Mouse (Mus musculus): ENCODE data around the gene Atp1a3. TPM values are rescaled to one million over a fixed set of nuclear protein-coding genes. Genes with fewer than 3 reads are reported as not detected.
"Not testable (repeated sequence)": the region's sequence is repeated elsewhere in the genome, so short reads cannot be mapped to it uniquely, and the experiment has no call there.

The Atp1a3 gene
- total RNA-seq (2022): 1,000 to 10,000 TPM; 1,859 to 2,026 (median 1,901) TPM

DNA sequence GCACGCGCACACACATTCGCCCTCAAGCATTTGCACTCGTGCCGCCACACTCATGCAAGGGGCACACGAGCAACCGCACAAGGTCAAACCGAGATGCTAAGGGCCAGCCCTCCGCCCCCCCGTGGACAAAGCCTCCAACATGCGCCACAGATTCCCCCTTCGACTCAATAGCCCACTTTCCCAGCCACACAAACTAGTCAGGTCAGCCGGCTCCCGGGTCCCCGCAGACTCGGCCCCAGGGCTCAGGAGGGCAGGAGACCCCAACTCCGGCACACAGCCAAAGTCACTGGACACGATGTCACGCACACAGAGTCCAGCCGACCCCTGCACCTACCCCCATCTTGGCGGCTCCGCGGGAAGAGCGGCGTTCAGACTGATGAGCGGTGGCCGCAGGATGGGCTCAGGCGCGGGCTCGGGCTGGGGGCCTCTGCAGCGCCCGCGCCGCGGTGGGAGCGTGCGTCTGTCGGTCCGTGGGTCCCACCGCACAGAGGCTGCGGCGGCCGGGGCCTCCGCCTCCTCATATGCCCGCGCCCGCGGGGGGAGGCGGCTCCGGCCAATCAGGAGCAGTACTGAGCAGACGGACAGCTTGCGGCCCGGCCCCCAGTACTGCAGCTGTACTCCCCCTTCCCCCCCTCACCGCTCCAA lies at the start of gene Atp1a3:
Gene Atp1a3 (minus strand): TSS at position 538 of the 645 bp plus-strand sequence.
- peak; percentile 49 to 91 for DNase-seq (ENCODE audit: low spot score in 2 of 2)

DNA sequence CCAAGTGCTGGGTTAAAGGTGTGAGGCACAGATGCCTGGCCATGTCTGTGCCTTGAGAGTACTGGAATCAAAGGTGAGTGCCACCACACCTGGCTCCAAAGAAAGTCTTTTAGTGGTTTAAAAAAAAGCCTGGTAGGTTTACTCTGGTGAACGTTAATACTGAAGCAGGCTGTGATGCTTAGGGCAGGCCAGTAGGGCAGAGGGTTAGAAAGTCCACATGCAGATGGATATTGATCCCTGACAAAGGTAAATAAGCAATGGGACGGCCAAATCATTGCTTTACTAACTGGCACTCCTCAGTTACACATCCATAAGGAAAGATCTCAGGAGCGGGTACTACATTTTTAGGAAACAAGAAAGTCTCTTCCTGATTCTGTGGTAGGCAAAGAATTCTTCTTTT lies 46.8 kb upstream of the Atp1a3 start:
- DNase-seq (ENCODE audit: low spot score in 2 of 2): no peak

DNA sequence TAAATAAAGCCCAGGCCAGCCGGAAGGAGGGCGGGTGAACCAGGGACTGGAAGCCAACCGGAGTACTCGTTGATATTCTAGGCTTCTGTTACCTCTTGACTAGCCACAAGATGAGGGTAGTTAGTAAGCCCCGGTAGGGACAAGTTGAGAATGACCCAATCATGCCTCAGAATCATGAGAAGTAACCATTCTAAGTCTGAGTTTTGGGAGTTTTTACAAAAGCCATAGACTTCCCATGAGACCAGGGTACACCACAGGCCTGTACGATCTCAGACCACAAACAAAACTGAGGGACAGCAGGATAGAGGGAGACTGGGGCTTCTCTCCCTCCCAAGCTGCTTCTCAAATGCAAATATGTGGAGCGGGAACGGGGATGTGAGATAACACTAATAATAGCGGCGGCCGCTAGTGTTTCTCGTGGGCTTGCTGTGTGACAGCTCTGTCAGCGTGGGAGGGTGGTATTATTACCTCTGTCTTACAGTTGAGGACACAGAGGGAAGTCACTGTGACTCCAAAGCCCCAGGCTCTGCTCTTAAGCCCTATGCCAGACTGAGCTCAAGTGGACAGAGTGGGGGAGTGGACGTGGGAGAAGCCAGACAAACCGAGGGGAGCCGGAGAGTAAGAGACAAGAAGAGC lies 43.7 kb upstream of the Atp1a3 start:
- no peak for DNase-seq (ENCODE audit: low spot score in 2 of 2)

DNA sequence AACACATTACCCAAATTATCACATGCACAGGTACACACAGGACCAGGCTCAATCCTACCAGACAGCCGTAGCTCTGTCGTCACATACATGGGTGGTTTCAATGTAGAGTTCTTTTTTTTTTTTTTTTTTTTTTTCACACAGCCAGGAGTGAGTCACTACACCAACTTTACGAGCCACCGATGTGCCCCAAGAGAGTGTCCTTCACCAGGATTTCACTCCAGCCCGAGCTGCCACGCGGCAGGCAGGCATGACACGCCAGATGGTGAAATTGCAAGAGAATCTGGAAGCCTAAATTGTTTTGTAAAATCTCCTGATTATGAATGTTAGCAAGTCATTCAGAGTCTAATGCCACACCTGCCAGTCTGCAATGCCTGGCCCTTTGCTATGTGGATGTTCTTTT lies 41.6 kb upstream of the Atp1a3 start:
- DNase-seq (ENCODE audit: low spot score in 2 of 2): peak in 1 of 2 experiments; percentile 71

DNA sequence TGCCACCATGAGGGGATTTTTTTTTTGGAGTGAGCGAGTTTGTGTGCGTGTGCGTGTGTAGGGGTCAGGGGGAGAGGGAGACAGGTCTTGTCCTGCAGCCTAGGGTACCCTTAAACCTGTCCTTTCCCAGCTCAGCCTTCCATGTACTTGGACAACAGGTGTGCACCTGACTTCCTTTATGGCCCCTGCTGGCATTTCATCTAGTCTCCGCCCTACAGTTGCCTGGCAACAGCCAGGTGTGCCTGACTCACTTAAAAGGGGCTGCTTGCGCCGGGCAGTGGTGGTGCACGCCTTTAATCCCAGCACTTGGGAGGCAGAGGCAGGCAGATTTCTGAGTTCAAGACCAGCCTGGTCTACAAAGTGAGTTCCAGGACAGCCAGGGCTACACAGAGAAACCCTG lies 38.8 kb upstream of the Atp1a3 start:
- not testable (repeated sequence) for DNase-seq (ENCODE audit: low spot score in 2 of 2)

DNA sequence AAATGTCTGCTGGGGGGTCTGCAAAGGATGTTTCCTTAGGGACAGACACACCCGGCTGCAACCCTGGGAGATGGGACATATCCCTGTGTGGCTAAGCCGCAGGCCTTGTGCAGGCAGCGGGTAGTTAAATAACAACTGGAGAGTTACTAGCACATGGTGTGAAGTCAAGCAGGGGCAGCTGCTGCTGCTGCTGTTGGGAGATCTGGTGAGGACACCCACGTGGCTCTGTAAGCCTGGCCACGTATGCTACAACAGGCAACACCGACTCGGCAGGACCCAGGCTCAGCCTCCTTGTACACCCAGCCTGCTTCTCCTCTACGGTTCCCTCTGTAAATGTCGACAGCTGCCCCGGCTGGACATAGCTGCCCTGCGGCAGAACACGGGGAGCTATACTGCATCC lies 36.2 kb upstream of the Atp1a3 start:
- DNase-seq (ENCODE audit: low spot score in 2 of 2): peak in 1 of 2 experiments; percentile 63

DNA sequence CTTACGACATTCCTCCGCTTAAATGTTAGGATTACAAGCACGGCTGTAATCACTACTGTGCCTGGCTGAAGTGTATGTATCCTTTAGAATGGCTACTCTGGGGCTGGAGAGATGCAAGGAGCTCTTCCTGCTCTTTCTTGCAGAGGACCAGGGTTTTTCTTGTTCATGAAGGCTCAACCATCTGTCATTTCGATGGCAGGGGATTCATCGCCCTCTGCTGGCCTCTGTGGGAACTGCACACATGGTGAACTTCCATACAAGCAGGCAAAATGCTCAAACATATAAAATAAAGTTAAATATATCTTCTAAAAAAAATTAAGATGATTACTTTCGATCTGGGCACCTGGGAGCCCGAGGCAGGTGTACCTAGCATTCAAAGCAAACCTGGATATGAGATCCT lies 30.2 kb upstream of the Atp1a3 start:
- peak in 1 of 2 experiments; percentile 83 for DNase-seq (ENCODE audit: low spot score in 2 of 2)

DNA sequence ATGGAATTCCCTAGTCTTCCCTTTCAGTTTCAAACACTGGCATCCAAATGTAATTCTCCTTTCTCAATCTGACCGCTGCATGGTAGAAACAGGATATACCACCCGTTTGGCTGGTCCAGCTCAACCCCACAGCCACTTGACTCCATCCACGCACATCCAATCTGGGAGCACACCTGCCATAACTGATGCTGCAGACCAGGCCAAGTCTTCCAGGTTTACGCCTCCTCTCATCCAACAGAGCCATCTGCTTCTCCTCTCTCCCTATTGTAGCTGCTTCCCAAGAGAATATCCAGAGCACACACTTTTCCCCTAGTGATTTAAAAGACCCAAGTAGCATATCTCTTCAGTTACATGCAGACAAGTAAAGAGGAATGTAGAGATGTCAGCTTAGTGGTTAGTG lies 29.0 kb upstream of the Atp1a3 start:
- DNase-seq (ENCODE audit: low spot score in 2 of 2): peak in 1 of 2 experiments; percentile 70

DNA sequence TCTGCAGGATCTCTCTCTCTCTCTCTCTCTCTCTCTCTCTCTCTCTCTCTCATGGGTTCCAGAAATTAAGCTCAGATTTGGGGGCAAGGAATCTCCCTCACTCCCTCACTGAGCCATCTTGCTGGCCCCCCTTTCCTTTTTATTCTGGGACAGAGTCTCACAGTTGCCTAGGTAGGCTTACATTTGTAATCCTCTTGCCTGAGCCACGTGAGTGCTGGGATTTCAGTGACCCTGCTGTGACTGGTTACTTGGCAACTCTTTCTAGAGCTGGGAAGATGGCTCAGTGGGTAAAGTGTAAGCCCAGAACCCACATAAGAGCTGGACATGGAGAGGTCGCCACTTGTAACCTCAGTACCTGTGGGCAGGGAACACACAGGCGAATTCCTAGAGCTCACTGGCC lies 25.8 kb upstream of the Atp1a3 start:
- no peak for DNase-seq (ENCODE audit: low spot score in 2 of 2)

DNA sequence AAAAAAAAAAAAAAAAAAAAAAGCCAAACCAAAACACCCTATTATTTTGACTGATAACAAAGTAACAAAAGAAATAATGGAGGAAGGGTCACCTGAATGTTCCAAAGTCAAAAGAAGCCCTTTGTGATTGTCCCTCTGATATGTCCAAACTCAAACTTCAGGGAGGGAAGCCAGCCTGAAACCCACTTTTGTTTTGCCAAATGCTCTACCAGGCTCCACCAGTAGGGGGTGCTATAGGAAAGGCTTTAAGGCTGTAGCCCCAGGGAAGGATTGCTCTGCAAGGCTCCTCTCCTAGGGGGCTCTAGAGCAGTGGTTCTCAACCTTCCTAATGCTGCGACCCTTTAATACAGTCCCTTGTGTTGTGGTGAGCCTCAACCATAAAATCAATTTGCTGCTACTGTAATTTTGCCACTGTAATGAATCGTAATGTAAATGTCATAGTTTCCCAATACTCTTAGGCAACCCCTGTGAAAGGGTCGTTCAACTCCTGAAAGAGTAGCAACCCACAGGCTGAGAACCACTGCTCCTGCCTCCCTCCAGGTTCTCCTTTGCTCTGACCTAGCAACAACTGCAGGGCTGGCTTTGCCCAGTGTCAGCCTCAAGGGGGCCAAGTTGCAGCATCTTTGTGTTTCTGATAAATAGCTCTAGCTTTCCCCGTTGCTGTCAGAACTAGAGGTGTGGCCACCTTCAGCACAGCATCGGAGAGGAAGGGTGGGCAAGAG lies 24.4 kb upstream of the Atp1a3 start:
- peak in 1 of 2 experiments; percentile 57 for DNase-seq (ENCODE audit: low spot score in 2 of 2)

DNA sequence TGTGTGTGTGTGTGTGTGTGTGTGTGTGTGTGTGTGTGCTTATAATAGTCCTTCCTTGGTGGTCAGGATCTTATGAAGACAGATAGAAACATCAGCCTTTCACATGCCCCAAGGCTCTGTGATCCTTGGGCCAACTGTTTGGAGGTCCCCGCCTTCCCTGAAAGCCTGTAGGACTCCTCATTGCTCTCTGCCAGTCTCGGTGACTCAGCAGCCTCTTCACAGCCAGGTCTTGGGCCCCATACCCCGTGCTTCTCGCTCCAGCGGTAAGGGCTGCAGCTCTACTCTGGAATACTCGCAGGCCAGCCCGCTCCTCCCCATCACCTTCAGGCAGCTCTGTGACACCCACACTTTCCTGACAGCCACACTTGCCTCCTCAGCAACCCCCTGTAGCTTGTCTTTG lies 20.7 kb upstream of the Atp1a3 start:
- DNase-seq (ENCODE audit: low spot score in 2 of 2): no peak

DNA sequence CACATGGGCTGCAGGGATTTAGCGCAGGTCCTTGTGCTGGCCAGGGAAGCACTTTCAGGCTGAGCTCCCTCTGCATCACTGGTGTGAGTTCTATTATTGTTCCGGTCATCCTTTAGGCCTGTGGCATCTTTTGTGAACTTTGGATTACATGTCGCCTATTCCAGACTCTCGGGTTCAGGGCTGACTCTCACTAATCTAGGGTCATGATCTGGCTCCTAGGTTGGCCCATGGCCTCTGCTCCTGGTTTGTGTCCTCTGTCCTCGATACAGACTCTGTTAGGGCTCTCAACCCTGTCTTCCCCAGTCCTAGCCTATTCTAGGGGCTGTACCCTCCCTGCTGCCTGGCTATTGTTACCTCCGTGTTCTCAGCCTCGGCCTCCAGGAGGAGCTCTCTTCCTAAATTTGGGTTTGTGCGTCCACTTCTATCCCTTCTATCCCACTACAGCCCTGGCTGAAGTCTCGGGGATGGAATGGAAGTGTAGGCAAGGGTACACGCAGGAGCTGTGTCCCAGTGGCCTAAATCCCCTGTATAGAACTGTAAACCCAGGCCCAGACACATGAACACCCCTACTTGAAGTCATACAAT lies 20.2 kb upstream of the Atp1a3 start:
- no peak for DNase-seq (ENCODE audit: low spot score in 2 of 2)

DNA sequence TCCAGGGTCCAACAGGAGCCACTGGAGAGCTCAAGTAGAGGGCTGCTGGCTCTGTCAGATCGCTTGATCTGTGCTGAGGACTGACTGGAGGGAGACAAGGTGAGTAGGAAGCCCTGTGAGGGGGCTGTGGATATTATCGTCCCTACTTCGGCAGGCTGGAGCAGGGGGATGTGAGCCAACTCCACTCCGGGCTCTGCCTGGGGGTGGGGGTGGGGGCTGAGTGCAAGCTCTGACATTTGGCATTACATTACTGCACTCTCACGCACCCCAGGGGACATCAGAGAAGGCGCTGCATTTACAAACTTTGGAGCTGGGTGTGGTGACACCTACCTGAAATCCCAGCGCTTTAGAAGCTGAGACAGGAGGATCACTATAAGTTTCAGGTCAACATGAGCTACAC lies 5.8 kb upstream of the Atp1a3 start:
- DNase-seq (ENCODE audit: low spot score in 2 of 2): no peak

DNA sequence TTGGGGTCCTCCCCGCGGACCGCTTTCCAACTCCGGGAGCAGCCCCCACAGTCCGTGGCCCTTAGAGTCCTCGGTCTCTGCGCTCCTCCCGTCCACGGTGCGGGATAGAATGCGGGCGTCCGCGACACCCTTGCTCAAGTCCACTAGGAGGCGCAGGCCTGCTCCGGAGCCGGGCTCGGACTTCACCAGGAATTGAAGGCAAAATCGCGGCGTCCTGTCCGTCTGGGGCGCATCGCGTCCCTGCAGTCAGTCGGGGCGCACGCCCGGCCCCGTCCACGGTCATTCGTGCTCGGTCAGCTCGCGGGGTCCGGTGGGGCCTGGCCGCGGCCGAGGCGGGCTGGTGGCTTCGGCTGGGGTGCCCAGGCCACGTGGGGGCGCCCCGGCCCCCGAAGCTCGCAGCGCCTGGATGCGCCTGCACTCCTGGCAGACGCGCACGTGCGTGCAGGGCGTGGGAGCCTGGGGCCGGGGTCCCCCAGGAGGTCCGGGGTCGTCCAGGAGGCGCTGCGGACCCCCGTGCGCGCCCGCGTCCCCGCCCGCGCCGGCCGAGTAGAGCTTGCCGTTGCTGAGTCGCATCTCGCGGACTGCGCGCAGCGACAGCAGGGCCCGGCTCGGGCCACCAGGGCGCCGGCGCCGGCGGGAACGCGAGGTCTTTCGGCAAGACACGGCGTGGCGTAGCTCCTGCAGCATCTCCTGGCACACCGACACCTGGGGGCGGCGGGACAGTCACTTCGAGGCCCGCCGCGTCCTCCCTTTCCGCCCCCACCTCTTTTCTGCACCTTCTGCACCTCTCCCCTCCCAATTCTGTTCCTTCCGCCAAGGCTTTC lies 4.5 kb upstream of the Atp1a3 start:
- peak; percentile 57 to 73 for DNase-seq (ENCODE audit: low spot score in 2 of 2)

DNA sequence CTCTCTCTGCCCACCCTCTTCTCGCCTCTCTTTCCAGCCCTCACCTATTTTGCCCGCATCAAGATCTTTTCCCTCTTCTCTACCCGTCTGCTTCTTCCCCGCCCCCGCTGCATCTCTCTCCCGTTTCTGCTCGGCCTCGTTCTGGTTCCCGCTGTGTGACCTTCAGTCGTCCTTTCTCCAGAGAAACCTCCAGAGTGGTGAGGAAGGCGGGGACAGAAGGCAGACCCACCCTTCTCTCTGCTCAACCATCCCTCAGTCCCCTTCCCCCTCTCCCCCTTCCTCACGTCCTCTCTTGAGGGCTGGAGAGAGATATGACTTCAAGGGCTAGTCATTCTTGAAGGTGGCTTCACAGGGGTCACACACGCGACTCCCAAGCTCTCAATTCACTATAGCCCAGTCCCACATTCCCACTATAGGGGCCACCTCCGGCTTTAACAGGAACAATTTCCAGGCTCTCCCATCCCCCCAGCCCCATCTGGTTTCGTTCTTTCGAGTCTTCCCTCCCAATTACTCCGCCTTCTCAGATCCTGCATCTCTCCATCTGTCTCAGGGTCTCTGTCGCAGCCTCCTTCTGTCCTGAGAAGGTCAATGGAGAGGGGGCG lies 3.4 kb upstream of the Atp1a3 start:
- DNase-seq (ENCODE audit: low spot score in 2 of 2): peak; percentile 52 to 76

DNA sequence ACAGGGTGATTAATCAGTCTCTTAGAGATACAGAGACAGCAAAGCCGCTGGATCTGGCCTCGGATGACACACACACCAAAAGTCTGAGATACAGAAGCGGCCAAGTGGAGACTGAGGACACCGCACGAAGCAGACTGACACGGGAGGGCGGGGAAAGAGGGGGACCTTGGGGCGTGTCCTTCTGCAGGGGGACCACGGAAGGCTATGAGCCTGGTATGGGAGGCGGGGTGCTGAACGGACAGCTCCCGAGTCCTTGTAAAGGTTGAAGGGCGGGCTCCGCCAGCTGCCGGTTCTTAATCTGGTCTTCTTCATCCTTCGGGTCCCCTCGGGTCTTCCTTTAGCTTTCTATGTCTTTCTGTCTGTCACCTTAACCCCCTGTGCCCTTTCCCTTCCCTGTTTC lies 2.9 kb upstream of the Atp1a3 start:
- DNase-seq (ENCODE audit: low spot score in 2 of 2): no peak

DNA sequence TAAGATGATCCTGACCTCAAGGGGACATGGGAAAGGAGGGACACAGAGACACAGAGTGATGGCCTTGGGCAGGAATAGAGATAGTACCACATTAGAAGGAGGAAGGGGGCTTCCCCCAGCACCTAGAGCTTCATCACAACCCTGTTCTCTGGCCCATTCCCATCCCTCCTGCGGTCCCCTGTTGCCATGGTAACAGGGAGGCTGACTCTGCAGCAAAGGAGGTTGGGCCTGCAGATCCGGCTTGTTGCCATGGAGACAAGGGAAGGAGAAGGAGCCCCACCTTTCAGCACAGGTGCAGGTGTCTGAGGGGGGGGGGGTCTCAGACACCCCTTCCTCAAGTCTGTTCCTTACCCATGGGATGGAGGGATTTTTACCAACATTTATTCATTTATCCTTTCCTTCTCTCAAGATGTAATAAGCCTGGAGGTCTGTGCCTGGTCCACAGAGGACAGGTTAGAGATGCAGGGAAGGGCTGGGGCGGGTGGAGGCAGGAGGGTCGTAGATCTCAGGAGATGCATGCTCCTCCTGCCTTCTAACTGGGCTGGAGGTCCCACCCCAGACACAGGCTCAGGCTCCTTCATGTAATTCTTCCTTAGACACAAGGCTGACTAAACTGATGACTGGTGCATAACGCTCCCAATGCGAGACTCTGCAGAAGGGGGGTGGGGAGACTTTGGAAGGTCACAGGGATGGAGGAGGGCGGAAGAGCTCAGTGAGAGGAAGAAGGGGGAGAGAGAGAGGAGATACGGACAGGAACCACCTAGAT lies 2.0 kb upstream of the Atp1a3 start:
- DNase-seq (ENCODE audit: low spot score in 2 of 2): peak; percentile 50 to 85

DNA sequence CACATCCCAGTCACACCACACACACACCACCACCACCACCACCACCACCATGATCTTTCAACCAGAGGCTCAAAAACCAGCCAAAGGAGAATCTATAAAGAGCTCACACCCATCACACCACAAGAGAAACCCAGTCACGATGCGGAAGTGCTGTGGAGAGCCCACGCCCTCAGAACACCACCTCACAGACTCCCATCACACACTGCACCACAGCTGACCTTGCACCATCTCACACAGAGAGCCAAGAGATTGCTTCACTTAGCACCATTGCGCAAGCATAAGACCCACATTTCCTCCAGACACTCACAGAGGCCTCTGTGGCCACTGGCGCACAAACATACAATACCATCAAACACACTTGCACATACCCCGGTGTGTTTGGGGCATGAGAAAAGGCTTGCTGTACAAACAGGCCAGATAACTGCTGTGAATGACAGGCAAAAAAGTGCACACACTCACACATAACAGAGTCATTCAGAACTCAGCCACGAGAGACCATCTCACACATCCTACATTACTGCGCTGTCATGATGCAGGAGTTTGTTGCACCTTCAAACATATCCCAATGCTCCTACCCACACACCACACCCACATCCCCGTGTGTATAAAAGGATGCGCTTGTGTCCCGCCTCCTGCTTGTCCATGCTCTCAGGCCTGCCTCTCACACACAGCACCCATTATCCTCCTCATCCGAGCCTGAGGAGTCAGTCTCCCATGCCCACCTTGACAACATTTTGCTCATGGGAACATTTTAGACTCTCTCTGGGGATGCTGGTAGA lies 1.0 kb upstream of the Atp1a3 start:
- DNase-seq (ENCODE audit: low spot score in 2 of 2): peak; percentile 54 to 90

DNA sequence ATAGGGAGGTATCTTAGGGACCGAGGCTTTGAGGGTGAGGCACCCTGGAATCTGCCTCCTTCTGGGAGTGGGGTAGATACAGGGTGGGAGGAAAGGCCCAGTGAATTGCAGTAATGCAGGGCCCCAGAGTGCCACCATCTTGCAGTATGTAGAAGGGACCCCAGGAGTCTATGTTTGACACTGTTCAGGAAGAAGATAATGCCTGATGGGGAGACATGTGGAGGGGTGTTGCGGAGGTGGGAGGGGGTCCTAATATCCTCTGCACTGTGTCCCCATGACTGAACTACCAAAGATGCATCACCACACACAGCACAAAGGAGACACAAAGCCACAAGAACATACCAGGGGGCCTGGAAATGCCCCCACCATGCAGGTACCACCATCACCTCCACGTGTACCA lies 413 bp upstream of the Atp1a3 start:
- no peak for DNase-seq (ENCODE audit: low spot score in 2 of 2)

All from left cerebral cortex, adult 8-10 months (tissue).